In genomic region chrX:72655789-72656188, GRCm38 (mm10) we compare ENCODE assay signal across 8 mouse cellular contexts. TPM values are rescaled to one million over a fixed set of nuclear protein-coding genes. Genes with fewer than 3 reads are reported as not detected.
DNase-seq lines count a peak whose midpoint lies in the region; ATAC-seq lines count a peak whose summit lies in the region.

No protein-coding gene starts in this region.

- H3K4me2 ChIP-seq in heart, embryonic 14.5 days (ENCODE audit: low read length), result peak overlapping the region; percentile 53
- H3K4me2 ChIP-seq in intestine, embryonic 14.5 days (ENCODE audit: low read length), result peak overlapping the region; percentile 48

- peak overlapping the region in 1 of 2 experiments; percentile 16; a peak in 2 of 4 replicates for H3K4me3 ChIP-seq in heart, embryonic 14.5 days (ENCODE audit: control insufficient read depth in 1 of 2, insufficient read depth in 1 of 2, low read depth in 1 of 2, low read length in 2 of 2)
- H3K4me3 ChIP-seq in intestine, embryonic 14.5 days (ENCODE audit: low read depth, low read length), result peak overlapping the region; percentile 27

- no peak for DNase-seq in heart, postnatal 4 days
- peak; percentile 6 for DNase-seq in embryo, embryonic 10 days (ENCODE audit: low spot score)
- peak; percentile 55 for DNase-seq in intestine, embryonic 14.5 days (ENCODE audit: low spot score)
- DNase-seq in neural tube, embryonic 10.5 days (ENCODE audit: extremely low spot score, low spot score), result peak; percentile 27
- DNase-seq in gastrocnemius, postnatal 4 days (ENCODE audit: low spot score in 2 of 2), result no peak
- DNase-seq in adrenal gland, adult 8-10 months, result no peak

- H3K27me3 ChIP-seq in heart, embryonic 14.5 days (ENCODE audit: control insufficient read depth, insufficient read depth, low read length), result no peaks in the 10 kb centered on the region; the same call in 1 of the 2 replicates
- no peaks in the 10 kb centered on the region; the same call in 1 of the 2 replicates for H3K27me3 ChIP-seq in intestine, embryonic 14.5 days (replicated peaks; ENCODE audit: control insufficient read depth, insufficient read depth, low read length)

- no peaks in the 10 kb centered on the region for H3K36me3 ChIP-seq in heart, embryonic 14.5 days (ENCODE audit: control insufficient read depth, insufficient read depth, low read length)
- H3K36me3 ChIP-seq in intestine, embryonic 14.5 days (ENCODE audit: control insufficient read depth, insufficient read depth, low read length), result no peaks in the 10 kb centered on the region

- no peak for ATAC-seq in heart, embryonic 14.5 days (ENCODE audit: insufficient number of reproducible peaks, insufficient read depth, low FRiP score, low read depth)
- ATAC-seq in intestine, embryonic 14.5 days (replicated peaks; ENCODE audit: low FRiP score, low TSS enrichment, low read depth), result no peak
- no peak for ATAC-seq in CD4-positive, CD25-positive, alpha-beta regulatory T cell, adult 4 months

- no peak overlapping the region for H3K27ac ChIP-seq in heart, embryonic 14.5 days (replicated peaks in 1 of 2; ENCODE audit: control insufficient read depth in 1 of 2, insufficient read depth in 1 of 2, low read depth in 2 of 2, low read length in 2 of 2)
- no peak overlapping the region for H3K27ac ChIP-seq in intestine, embryonic 14.5 days (ENCODE audit: low read depth)

- no peaks in the 10 kb centered on the region for H3K9me3 ChIP-seq in heart, embryonic 14.5 days (ENCODE audit: control insufficient read depth, low read length)
- H3K9me3 ChIP-seq in intestine, embryonic 14.5 days (ENCODE audit: control insufficient read depth, low read length), result no peaks in the 10 kb centered on the region

- 15% methylated on average over 11 of the region's 11 CpGs for WGBS in heart, embryonic 14.5 days
- WGBS in intestine, embryonic 14.5 days, result 15% methylated on average over 11 of the region's 11 CpGs

- H3K9ac ChIP-seq in heart, embryonic 14.5 days (ENCODE audit: low read length), result peak overlapping the region; percentile 34; the same call in 1 of the 2 replicates
- H3K9ac ChIP-seq in intestine, embryonic 14.5 days (ENCODE audit: low read length), result 0 out of 2 replicates have a peak overlapping the region, but pooled peaks have one; percentile 10

- no peaks in the 10 kb centered on the region for H3K4me1 ChIP-seq in heart, embryonic 14.5 days (ENCODE audit: control insufficient read depth in 2 of 2, insufficient read depth in 2 of 2, low read length in 2 of 2)
- no peaks in the 10 kb centered on the region for H3K4me1 ChIP-seq in intestine, embryonic 14.5 days (replicated peaks; ENCODE audit: control insufficient read depth, insufficient read depth, low read length)

RNA-seq across cellular contexts. Expression of gene Gabra3, which starts 0.9 kb away (rescaled TPM):
- polyA plus RNA-seq in heart, embryonic 14.5 days (2014; fragmentation: Nextera tagmentation; extraction: Ambion mirVana), result 0.93 and 1.7 TPM in 2 replicates
- total RNA-seq in heart, postnatal 4 days (2021), result under 1 TPM; 0.11 to 0.43 TPM
- polyA plus RNA-seq in intestine, embryonic 14.5 days (2014; fragmentation: Nextera tagmentation; extraction: Ambion mirVana), result 1.5 and 1.9 TPM in 2 replicates
- total RNA-seq in gastrocnemius, postnatal 4 days (2021), result 1 to 10 TPM; 2.1 to 2.7 TPM
- polyA plus RNA-seq in CD4-positive, CD25-positive, alpha-beta regulatory T cell, adult 4 months (2017; shearing (Covaris generic)), result not detected
- total RNA-seq in adrenal gland, adult 8-10 months (2022), result 1 to 10 TPM in 3 of 4 experiments, under 1 TPM in 1; 0.77 to 4.1 (median 1.5) TPM

Comparison
In these comparisons a context has a peak if more than half of its experiments do, and no peak if none do; other contexts are left out.
1. DNase-seq: peak in embryo, embryonic 10 days (single experiment), intestine, embryonic 14.5 days (single experiment) and neural tube, embryonic 10.5 days (single experiment); none in heart, postnatal 4 days (single experiment), gastrocnemius, postnatal 4 days (0 of 2) and adrenal gland, adult 8-10 months (single experiment).